Mouse (Mus musculus) thymus, postnatal 0 days (tissue): ENCODE results near the gene Sh3pxd2b. TPM values are rescaled to one million over a fixed set of nuclear protein-coding genes. Genes with fewer than 3 reads are reported as not detected.
A peak's percentile ranks its signal among the peaks of the same experiment; 100 is the strongest.

ENCODE experiments used
- DNase-seq: peaks from one replicate; pipeline ENCODE4 v3.0.0-alpha.2; 2015; ENCODE audit warnings: low spot score
- polyA plus RNA-seq: library from polyadenylated mRNA; unstranded; fragments of >200 nt; fragmentation: Nextera tagmentation; extraction: Ambion mirVana; gene quantifications from 2 replicates; pipeline ENCODE4 v1.2.1, GENCODE M21; 2015

The Sh3pxd2b gene
- polyA plus RNA-seq, 1 experiment from 2014 or later = 2.7 TPM

DNA sequence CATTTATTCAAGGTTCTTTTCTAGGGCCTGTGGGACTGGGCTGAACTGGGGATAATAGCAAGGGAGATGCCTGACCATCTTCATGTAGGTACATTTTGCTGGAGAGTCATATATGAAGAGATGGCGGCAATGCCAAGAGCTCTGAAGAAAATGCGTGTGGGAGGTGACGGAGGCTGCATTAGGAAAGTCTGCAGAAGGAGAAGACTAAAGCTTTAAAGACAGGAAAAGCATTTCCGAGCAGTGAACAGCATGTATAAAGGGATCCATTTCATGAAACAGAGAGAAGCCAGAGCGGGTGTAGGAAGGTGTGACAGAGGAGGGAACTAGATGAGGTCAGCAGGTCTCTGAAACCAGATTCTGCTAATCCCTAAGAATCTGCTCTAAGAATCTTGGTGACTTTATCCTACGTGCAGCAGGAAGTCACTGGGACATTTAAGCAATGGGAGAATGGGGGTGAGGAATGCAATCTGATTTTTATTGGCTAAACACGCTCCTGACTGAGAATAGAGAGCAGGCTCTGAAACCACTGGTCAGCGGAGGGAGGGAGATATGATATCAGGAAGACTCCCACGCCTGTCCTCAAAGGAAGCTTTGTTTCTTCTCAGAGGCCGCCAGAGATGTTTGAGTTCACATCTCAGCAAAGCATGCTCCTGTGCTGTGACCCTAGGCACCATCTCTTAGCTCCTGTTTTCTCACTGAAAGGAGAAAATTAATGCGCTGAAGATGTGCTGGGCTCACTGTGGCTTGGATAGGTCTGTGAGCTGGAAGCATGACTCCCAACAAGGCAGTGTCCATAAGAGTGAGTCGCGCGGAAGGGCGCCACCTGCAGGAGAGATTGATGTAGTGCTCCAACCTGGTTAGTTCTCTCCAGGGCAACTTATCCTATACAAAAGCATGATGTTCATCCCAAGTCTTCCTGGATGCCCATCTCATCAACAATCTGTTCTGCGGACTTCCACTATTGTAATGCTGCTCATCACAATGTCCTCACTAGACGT lies 6.8 kb upstream of the Sh3pxd2b start:
- peak; percentile 56 for DNase-seq

DNA sequence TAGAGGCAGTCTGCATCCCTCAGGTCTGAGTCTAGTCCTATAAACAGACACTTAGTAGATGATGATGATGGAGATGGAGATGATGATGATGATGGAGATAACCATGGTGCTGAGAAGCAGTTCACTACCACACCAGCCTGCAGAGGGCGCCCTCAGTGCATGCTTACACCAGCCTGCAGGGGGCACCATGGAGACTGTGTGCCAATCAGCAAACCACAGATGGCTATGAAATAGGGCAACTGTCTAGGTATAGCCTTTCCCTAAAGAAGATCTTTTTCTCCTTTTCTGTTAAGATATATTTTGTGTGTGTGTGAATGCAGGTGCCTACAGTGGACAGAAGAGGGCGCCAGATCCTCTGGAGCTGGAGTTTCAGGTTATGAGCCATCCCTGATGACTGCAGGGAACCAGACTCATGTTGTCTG lies 4.8 kb upstream of the Sh3pxd2b start:
- peak; percentile 62 for DNase-seq

- no peak for DNase-seq
Measured at GRCm38 (mm10) chr11:32343350-32343749, 4.3 kb upstream of the Sh3pxd2b start.

DNA sequence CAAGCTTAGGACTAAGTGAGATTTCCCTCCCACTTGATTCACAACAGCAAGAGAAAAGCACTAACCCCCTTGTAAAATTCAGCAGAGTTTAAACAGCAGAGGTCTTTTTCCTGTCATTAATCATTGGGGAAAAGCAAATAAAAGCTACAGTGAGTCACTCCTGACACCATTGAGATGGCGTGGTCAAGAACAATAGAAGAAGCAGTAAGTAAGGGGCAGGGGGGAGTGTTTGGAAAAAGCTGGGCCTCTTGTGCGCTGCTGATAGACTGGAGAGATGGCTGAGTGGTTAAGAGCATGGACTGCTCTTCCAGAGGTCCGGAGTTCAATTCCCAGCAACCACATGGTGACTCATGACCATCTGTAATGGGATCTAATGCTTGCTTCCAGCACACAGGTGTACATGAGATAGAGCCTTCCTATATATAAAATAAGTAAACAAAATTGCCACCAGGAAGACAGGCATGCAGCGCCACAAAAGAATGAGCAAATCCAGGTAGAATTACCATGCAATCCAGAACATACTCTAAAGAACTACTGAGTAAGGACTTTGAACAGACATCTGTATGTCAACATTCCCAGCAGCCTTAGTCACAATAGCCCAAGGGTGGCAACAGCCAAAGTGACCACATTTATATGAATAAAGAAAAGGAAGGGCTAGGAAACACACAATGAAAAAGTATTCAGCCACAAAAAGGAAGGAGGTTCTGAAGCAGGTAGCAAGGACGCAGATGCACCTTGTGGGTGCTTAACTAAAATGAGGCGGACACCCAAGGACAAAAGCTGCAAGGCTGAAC lies 1.9 kb upstream of the Sh3pxd2b start:
- no peak for DNase-seq

DNA sequence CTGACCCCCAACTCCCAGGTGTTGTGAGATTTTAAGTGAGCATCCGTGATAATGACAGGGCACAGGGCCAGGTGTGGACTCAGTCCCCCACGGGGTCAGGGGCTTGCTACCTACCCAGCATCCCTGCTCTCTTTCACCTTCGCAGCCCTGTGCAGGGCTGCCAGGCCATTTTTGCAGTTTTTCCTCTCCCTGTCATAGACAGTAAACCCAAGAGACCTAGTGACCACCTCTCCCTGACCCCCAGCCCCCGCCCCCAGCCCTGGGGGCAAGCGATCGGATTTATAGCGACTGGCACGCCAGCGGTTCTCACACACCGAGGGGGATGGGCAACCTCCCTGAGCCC lies 385 bp upstream of the Sh3pxd2b start:
- no peak for DNase-seq

GRCm38 (mm10) chr11:32348433-32349283 lies 1.0 kb downstream of the Sh3pxd2b start:
- no peak for DNase-seq

- DNase-seq = peak; percentile 19
Measured at GRCm38 (mm10) chr11:32349284-32349953, 1.8 kb downstream of the Sh3pxd2b start.

DNA sequence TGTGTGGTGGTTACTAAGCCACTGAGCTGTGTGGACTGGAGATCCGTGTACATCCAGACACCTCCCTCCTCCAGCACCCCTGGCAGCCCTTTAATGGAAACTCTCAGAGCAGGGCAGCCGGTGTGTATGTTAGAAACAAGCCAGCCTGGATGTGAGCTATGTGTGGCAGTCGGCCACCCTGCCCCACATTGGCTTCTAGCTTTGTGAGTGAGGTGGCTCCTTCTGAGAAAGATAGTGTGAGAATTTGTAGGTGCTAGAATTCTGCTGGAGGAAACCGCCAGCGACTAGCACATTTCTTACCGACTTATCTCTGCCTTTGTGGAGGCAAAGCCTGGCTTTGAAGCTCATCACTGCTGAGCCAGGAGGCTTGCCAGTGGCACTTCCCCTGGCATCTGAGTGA lies 5.3 kb downstream of the Sh3pxd2b start:
- DNase-seq = no peak

DNA sequence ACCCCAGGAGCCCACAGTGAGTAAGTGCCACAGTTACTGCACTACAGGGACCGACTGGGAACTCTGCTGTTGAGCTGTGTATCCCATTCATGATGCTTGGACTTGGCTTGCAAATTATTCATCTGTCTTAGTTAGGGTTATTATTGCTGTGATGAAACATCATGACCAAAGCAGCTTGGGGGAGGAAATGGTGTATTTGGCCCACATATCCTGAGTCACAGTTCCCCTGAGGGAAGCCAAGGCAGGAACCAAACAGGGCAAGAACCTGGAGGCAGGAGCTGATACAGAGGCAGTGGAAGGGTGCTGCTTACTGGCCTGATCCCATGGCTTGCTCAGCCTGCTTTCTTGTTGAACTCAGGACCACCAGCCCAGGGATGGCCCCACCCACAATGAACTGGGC lies 7.8 kb downstream of the Sh3pxd2b start:
- no peak for DNase-seq

GRCm38 (mm10) chr11:32357686-32358085 lies 10.1 kb downstream of the Sh3pxd2b start:
- DNase-seq = no peak

- no peak for DNase-seq
Measured at GRCm38 (mm10) chr11:32358399-32358798, 10.8 kb downstream of the Sh3pxd2b start.

- no peak for DNase-seq
Measured at GRCm38 (mm10) chr11:32359566-32359965, 11.9 kb downstream of the Sh3pxd2b start.

GRCm38 (mm10) chr11:32361774-32362173 lies 14.2 kb downstream of the Sh3pxd2b start:
- no peak for DNase-seq

DNA sequence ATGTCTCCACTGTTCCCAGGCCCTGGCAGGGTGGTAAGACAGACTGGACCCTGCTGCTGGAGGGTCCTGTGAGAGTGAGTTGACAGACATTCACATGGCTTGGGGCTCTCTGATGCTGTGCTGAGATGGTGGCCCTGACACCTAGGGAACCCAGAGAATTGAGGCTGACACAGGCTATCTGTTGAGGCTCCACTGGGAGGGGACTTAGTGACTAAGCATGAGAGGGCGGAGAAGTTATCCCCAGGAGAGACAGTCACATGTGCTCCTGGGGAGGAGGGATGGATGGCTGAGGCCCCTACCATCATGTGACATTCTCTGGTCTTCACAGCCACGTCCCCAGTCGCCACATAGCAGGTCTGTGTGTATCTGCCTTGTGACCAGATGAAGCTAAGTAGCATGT lies 15.6 kb downstream of the Sh3pxd2b start:
- no peak for DNase-seq

DNA sequence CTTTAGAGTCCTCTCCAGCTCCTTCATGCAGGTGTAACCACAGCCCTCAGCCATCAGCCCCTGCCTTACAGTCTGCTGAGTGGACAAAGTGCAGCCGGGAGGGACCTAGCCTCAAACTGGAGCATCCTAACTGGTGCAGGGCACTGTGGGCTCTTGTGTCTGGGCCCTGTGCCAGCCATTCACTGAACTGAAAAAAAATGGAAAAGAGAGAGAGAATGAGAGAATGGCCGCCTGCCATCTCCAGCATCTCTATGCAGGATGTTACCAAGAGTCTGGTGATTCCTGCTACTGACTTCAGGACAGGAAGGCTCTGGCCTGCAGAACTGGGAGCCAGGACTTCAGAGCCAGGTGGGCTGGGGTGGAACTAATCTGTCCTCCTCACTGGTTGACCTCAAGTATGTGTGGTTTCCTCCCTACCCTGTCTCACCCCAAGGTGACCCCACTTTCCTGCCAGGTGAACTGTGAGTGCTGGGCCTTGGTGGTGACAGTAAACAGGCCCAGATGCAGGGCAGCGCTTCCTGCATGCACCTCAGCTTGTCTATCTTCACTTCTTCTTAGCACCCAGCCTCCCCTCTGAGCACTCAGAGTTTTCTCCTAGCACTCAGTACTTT lies 16.1 kb downstream of the Sh3pxd2b start:
- DNase-seq = peak; percentile 45

- peak; percentile 65 for DNase-seq
Measured at GRCm38 (mm10) chr11:32364375-32364774, 16.8 kb downstream of the Sh3pxd2b start.

DNA sequence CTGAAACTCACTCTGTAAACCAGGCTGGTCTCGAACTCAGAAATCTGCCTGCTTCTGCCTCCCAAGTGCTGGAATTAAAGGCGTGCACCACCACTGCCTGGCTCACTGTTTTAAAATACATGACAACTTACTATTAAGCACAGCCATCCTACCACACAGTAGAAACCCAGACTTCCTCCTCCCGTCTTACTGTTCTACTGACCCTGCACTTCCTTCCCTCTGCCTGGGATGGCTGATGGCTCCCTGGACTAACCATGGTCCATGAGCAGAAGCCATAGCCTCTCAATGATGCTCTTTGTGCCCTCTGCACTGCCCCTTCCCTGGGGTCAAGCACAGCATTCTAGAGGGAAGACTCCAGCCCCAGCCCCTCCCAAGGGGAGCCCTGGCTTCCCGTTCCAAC lies 17.9 kb downstream of the Sh3pxd2b start:
- DNase-seq = no peak

- no peak for DNase-seq
Measured at GRCm38 (mm10) chr11:32367056-32367455, 19.4 kb downstream of the Sh3pxd2b start.

- DNase-seq = no peak
Measured at GRCm38 (mm10) chr11:32368986-32369385, 21.4 kb downstream of the Sh3pxd2b start.

GRCm38 (mm10) chr11:32370881-32371280 lies 23.3 kb downstream of the Sh3pxd2b start:
- no peak for DNase-seq
